In the genomic region with DNA sequence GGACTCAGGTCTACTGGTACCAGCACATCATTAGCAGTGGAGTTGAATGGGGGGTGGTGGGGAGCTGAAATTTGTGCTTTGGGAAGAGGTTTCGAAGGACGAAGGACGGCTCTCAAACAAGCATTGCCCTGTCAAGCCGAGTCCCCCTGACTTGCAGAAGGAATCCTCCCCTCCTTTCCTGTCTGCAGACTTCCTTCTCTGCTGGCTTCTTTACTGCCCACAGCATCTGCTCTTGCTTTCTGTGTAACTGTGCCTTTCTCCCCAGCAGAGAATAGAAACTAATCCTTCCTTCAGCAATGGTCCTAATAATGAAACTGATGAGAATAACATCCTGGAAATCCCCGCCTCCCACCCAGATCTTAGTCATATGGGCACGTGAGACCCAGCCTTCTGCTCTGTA, we compare ENCODE assay signal across 20 mouse cellular contexts.
DNase-seq lines count a peak whose midpoint lies in the region; ATAC-seq and TF ChIP-seq lines count a peak whose summit lies in the region.
"Had no signal": no experiment of that assay in that cellular context is flagged by ENCODE, and none has a peak within 500 bp of the region (broad histone marks: within the 10 kb centered on the region; RNA-seq: fewer than 3 reads in every experiment).

No protein-coding gene starts in this region.

- no peak for ATAC-seq in heart, embryonic 12.5 days (ENCODE audit: insufficient number of reproducible peaks, low FRiP score)
- ATAC-seq in limb, embryonic 14.5 days (ENCODE audit: low FRiP score, low read depth) = no peak
- ATAC-seq: activated CD4-positive, CD25-positive, alpha-beta regulatory T cell, adult 4 months; forebrain, embryonic 15.5 days; hindbrain, postnatal 0 days; Patski had no signal

- WGBS in heart, embryonic 12.5 days = 71% methylated on average over 6 of the region's 6 CpGs
- WGBS in limb, embryonic 14.5 days = 45% methylated on average over 6 of the region's 6 CpGs

- H3K27ac ChIP-seq in heart, embryonic 12.5 days (ENCODE audit: poor library complexity, severe bottlenecking) = no peak overlapping the region
- H3K27ac ChIP-seq in limb, embryonic 14.5 days (replicated peaks; ENCODE audit: low read depth, low read length) = no peak overlapping the region
- H3K27ac ChIP-seq: embryonic facial prominence, embryonic 12.5 days; forebrain, embryonic 15.5 days; gastrocnemius, adult 2 months; heart, embryonic 10.5 days; heart, embryonic 15.5 days; hindbrain, embryonic 13.5 days; hindbrain, postnatal 0 days had no signal

- H3K9ac ChIP-seq in heart, embryonic 12.5 days = no peak overlapping the region
- no peak overlapping the region for H3K9ac ChIP-seq in limb, embryonic 14.5 days (ENCODE audit: low read depth, low read length, severe bottlenecking)
- H3K9ac ChIP-seq: embryonic facial prominence, embryonic 12.5 days; forebrain, embryonic 15.5 days; heart, embryonic 15.5 days; hindbrain, embryonic 13.5 days had no signal

- H3K4me2 ChIP-seq in heart, embryonic 12.5 days = no peak overlapping the region
- 0 out of 2 replicates have a peak overlapping the region, but pooled peaks have one; percentile 15 for H3K4me2 ChIP-seq in limb, embryonic 14.5 days (replicated peaks; ENCODE audit: low read depth, low read length, severe bottlenecking)
- H3K4me2 ChIP-seq: embryonic facial prominence, embryonic 12.5 days; forebrain, embryonic 15.5 days; heart, embryonic 15.5 days; hindbrain, embryonic 13.5 days had no signal

- peaks cover 5% of the 10 kb centered on the region; the same call in 1 of the 2 replicates for H3K27me3 ChIP-seq in heart, embryonic 12.5 days (replicated peaks)
- H3K27me3 ChIP-seq in limb, embryonic 14.5 days (ENCODE audit: control insufficient read depth, insufficient read depth, low read length) = no peaks in the 10 kb centered on the region
- H3K27me3 ChIP-seq: embryonic facial prominence, embryonic 12.5 days; forebrain, embryonic 15.5 days; hindbrain, embryonic 13.5 days; Patski had no signal

- no peak for TF ChIP-seq POLR2A in limb, embryonic 14.5 days (IDR thresholded peaks at IDR 0.05; ENCODE audit: borderline replicate concordance, extremely low read depth, insufficient read depth, insufficient read length)

- H3K4me3 ChIP-seq in heart, embryonic 12.5 days = no peak overlapping the region
- no peak overlapping the region for H3K4me3 ChIP-seq in limb, embryonic 14.5 days (replicated peaks; ENCODE audit: low read length)
- H3K4me3 ChIP-seq: embryonic facial prominence, embryonic 12.5 days; forebrain, embryonic 15.5 days; heart, embryonic 10.5 days; heart, embryonic 15.5 days; hindbrain, embryonic 13.5 days had no signal

- peak; percentile 55 for DNase-seq in heart, adult 11 months
- peak; percentile 23 for DNase-seq in right cerebral cortex, adult 18-20 months
- no peak for DNase-seq in right cerebral cortex, postnatal 4 days
- no peak for DNase-seq in limb, embryonic 14.5 days (ENCODE audit: low spot score)
- no peak for DNase-seq in cerebellum, adult 9-11 months
- DNase-seq in adrenal gland, postnatal 14 days = no peak
- DNase-seq: adrenal gland, postnatal 25 days; gastrocnemius, adult 2 months; gastrocnemius, postnatal 36 days; heart, adult 18-20 months; heart, postnatal 14 days had no signal

- H3K9me3 ChIP-seq in heart, embryonic 12.5 days (replicated peaks) = no peaks in the 10 kb centered on the region
- H3K9me3 ChIP-seq in limb, embryonic 14.5 days (ENCODE audit: control insufficient read depth, low read length) = no peaks in the 10 kb centered on the region
- H3K9me3 ChIP-seq: embryonic facial prominence, embryonic 12.5 days; forebrain, embryonic 15.5 days; heart, embryonic 10.5 days; heart, embryonic 15.5 days; hindbrain, embryonic 13.5 days had no signal

- no peaks in the 10 kb centered on the region for H3K36me3 ChIP-seq in heart, embryonic 12.5 days
- no peaks in the 10 kb centered on the region for H3K36me3 ChIP-seq in limb, embryonic 14.5 days (ENCODE audit: control insufficient read depth, insufficient read depth, low read length)
- H3K36me3 ChIP-seq: embryonic facial prominence, embryonic 12.5 days; heart, embryonic 10.5 days; heart, embryonic 15.5 days had no signal

- H3K4me1 ChIP-seq in heart, embryonic 12.5 days (replicated peaks) = no peaks in the 10 kb centered on the region
- peaks cover 7% of the 10 kb centered on the region for H3K4me1 ChIP-seq in limb, embryonic 14.5 days (ENCODE audit: control insufficient read depth, insufficient read depth, low read length)
- H3K4me1 ChIP-seq: embryonic facial prominence, embryonic 12.5 days; heart, embryonic 10.5 days; heart, embryonic 15.5 days had no signal

Comparison
In these comparisons a context has a peak if more than half of its experiments do, and no peak if none do; other contexts are left out.
1. DNase-seq: peak in heart, adult 11 months (single experiment) and right cerebral cortex, adult 18-20 months (single experiment); none in right cerebral cortex, postnatal 4 days (single experiment), limb, embryonic 14.5 days (single experiment), cerebellum, adult 9-11 months (single experiment) and adrenal gland, postnatal 14 days (single experiment).